Mouse (Mus musculus) stomach, embryonic 14.5 days (tissue): ENCODE results near the gene Ttll13. TPM values are rescaled to one million over a fixed set of nuclear protein-coding genes. Genes with fewer than 3 reads are reported as not detected.

Experiments used
- ATAC-seq: fragments of 200-750 bp; cut with Nextera tagmentation; 2 replicates; pipeline ENCODE4 v1.8.0; 2017; ENCODE audit warnings: low read depth, moderate TSS enrichment; ENCODE audit not compliant: insufficient number of reproducible peaks, insufficient read depth, low FRiP score
- H3K27ac ChIP-seq: fragments of 300-500 bp; sonication (generic); 2 replicates; pipeline ENCODE4 v1.5.1; 2014; ENCODE audit warnings: mild to moderate bottlenecking, low read length, moderate library complexity, mixed read lengths
- H3K27me3 ChIP-seq: fragments of 300-500 bp; sonication (generic); 2 replicates; pipeline ENCODE4 v1.6.1; 2014; ENCODE audit warnings: low read length, control low read depth, mixed read lengths; ENCODE audit not compliant: control insufficient read depth, insufficient read depth
- H3K36me3 ChIP-seq: fragments of 300-500 bp; sonication (generic); 2 replicates; pipeline ENCODE4 v1.6.1; 2014; ENCODE audit warnings: mild to moderate bottlenecking, control low read depth, low read length, moderate library complexity, mixed read lengths; ENCODE audit not compliant: control insufficient read depth, insufficient read depth
- H3K4me1 ChIP-seq: fragments of 300-500 bp; sonication (generic); 2 replicates; pipeline ENCODE4 v1.6.1; 2014; ENCODE audit warnings: low read length, control low read depth, mixed read lengths; ENCODE audit not compliant: control insufficient read depth, insufficient read depth
- H3K4me2 ChIP-seq: fragments of 300-500 bp; sonication (generic); replicated peaks from 2 replicates; pipeline ENCODE4 v1.6.1; 2014; ENCODE audit warnings: low read depth, low read length, control low read depth
- H3K4me3 ChIP-seq: fragments of 300-500 bp; sonication (generic); 2 replicates; pipeline ENCODE4 v1.5.1; 2014; ENCODE audit warnings: low read depth, low read length, control low read depth
- H3K9ac ChIP-seq: fragments of 300-500 bp; sonication (generic); replicated peaks from 2 replicates; pipeline ENCODE4 v1.6.1; 2014; ENCODE audit warnings: low read depth, mild to moderate bottlenecking, control low read depth, low read length, moderate library complexity, mixed read lengths
- H3K9me3 ChIP-seq: fragments of 300-500 bp; sonication (generic); 2 replicates; pipeline ENCODE4 v1.6.1; 2016; ENCODE audit warnings: low read depth, low read length, control low read depth; ENCODE audit not compliant: control insufficient read depth
- WGBS: fragments of 180-500 bp; shearing (Covaris S2); extraction: QIAGEN DNeasy Blood & Tissue Kit; methylation state at CpG from one replicate; pipeline ENCODE4 v1.1.7; 2014; 5-methylcytosine and 5-hydroxymethylcytosine counted together
- polyA plus RNA-seq: library from polyadenylated mRNA; unstranded; fragments of >200 nt; fragmentation: Nextera tagmentation; extraction: Ambion mirVana; gene quantifications from 2 replicates; pipeline ENCODE4 v1.2.1, GENCODE M21; 2014

The Ttll13 gene
- polyA plus RNA-seq, 1 experiment from 2014 or later, result 1.8 TPM

DNA sequence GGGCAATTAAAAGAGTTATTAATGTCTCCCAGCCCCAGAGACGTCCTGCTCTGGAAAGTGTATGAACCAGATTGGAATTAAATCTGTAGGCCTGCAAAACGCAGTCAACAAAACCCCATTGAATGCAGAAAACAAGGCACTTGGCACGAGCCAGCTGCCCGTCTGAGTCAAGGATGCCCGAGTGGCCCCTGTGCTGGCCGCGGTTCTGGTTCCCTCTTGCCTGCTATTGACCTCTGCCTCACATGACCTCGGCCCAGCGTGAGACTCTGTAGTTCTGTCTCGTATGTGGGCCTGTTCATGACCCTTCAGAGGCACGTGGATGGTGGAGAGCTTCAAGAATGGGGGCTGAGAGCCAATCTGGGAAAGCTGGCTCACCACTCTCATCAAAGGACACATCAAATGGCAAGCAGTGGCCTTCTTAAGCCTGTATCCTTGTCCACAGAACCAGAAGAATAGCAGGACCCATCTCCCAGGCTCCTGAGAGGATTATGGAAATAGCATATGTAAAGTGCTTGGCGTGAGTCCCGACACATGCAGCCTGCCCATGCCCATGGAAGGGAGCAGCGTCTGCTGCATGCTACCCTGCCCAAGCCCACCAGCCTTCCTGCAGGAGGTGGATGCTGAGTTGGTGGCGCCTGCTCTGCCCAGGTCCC is 44.2 kb upstream of the Ttll13 start:
- no peak overlapping the region; the same call in 1 of the 2 replicates for H3K27ac ChIP-seq
- no peak overlapping the region for H3K9ac ChIP-seq
- 85% methylated on average over 15 of the region's 15 CpGs for WGBS

DNA sequence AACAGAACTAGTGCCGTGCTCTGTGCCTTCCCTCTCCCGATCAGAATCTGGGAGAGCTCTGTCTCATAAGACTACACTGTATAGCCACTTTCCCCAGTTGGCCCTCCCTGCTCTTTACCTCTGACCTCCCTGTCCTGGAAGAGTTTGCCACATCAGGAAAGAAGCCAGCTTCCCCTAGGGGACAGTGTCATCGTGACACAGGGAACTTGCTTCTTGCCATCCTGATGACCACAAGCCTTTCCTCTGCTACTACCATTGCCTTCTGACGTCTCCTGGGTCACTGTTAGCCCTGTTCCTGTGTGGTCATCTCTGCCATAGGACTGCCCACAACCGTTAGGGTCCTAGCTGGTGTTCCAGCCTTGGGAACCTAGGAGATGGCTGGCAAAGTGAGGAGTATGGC is 43.2 kb upstream of the Ttll13 start:
- Histone ChIP-seq H3K9me3 (no peaks in the 10 kb centered on the region), H3K9ac (no peak overlapping the region), H3K4me3 (no peak overlapping the region), H3K36me3 (peaks cover 5% of the 10 kb centered on the region; the same call in 1 of the 2 replicates), H3K27me3 (no peaks in the 10 kb centered on the region), H3K27ac (no peak overlapping the region), H3K4me1 (peaks cover 56% of the 10 kb centered on the region), H3K4me2 (no peak overlapping the region)
- no peak for ATAC-seq
- 83% methylated on average over 5 of the region's 5 CpGs for WGBS

More for the DNA sequence above, 44.2 kb upstream of the Ttll13 start:
- Histone ChIP-seq H3K4me2 (no peak overlapping the region), H3K9me3 (no peaks in the 10 kb centered on the region), H3K27me3 (no peaks in the 10 kb centered on the region), H3K4me3 (no peak overlapping the region), H3K36me3 (peaks cover 5% of the 10 kb centered on the region; the same call in 1 of the 2 replicates), H3K4me1 (peaks cover 53% of the 10 kb centered on the region)
- no peak for ATAC-seq

DNA sequence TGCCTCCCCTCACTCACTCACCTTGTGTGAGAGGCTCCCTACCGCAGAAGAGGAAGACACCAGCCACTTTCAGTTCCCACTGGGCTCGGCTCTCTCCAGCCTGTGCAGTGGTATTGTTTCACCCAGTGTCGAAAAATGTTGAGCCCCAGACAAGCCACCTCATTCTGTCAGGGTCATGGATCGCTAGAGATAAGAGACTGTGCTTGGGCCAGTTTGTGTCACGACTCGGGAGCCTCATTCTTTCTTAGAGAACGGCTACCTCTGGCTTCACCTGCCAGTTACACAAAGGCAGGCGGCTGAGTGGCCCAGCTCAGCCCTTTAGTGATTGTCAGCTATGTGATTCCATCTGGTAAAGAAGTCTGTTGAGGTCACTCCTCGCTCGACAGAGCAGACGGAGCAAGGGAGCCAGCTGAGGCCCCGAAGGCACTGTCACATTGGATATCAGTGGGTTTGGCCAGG is 42.5 kb upstream of the Ttll13 start:
- Histone ChIP-seq H3K27ac (no peak overlapping the region), H3K4me2 (no peak overlapping the region), H3K9me3 (no peaks in the 10 kb centered on the region), H3K27me3 (no peaks in the 10 kb centered on the region), H3K4me3 (no peak overlapping the region), H3K9ac (no peak overlapping the region), H3K4me1 (peaks cover 61% of the 10 kb centered on the region), H3K36me3 (peaks cover 5% of the 10 kb centered on the region; the same call in 1 of the 2 replicates)
- no peak for ATAC-seq
- WGBS, result 57% methylated on average over 12 of the region's 12 CpGs

- H3K9ac ChIP-seq, result no peak overlapping the region
- ATAC-seq, result no peak
- WGBS, result 82% methylated on average over 4 of the region's 4 CpGs
- H3K4me2 ChIP-seq, result no peak overlapping the region
- no peaks in the 10 kb centered on the region for H3K27me3 ChIP-seq
- H3K4me1 ChIP-seq, result peaks cover 64% of the 10 kb centered on the region
- no peaks in the 10 kb centered on the region for H3K9me3 ChIP-seq
- no peak overlapping the region for H3K4me3 ChIP-seq
- no peak overlapping the region for H3K27ac ChIP-seq
- peaks cover 5% of the 10 kb centered on the region; the same call in 1 of the 2 replicates for H3K36me3 ChIP-seq
These were observed 41.8 kb upstream of the Ttll13 start for GRCm38 (mm10) chr7:80204362-80204761.

- Histone ChIP-seq H3K27ac (no peak overlapping the region), H3K27me3 (no peaks in the 10 kb centered on the region), H3K4me2 (no peak overlapping the region), H3K36me3 (peaks cover 5% of the 10 kb centered on the region; the same call in 1 of the 2 replicates), H3K9ac (no peak overlapping the region), H3K4me1 (peaks cover 63% of the 10 kb centered on the region), H3K4me3 (no peak overlapping the region), H3K9me3 (no peaks in the 10 kb centered on the region)
- ATAC-seq, result no peak
- WGBS, result 80% methylated on average over 7 of the region's 7 CpGs
These were observed 41.2 kb upstream of the Ttll13 start for GRCm38 (mm10) chr7:80204961-80205360.

DNA sequence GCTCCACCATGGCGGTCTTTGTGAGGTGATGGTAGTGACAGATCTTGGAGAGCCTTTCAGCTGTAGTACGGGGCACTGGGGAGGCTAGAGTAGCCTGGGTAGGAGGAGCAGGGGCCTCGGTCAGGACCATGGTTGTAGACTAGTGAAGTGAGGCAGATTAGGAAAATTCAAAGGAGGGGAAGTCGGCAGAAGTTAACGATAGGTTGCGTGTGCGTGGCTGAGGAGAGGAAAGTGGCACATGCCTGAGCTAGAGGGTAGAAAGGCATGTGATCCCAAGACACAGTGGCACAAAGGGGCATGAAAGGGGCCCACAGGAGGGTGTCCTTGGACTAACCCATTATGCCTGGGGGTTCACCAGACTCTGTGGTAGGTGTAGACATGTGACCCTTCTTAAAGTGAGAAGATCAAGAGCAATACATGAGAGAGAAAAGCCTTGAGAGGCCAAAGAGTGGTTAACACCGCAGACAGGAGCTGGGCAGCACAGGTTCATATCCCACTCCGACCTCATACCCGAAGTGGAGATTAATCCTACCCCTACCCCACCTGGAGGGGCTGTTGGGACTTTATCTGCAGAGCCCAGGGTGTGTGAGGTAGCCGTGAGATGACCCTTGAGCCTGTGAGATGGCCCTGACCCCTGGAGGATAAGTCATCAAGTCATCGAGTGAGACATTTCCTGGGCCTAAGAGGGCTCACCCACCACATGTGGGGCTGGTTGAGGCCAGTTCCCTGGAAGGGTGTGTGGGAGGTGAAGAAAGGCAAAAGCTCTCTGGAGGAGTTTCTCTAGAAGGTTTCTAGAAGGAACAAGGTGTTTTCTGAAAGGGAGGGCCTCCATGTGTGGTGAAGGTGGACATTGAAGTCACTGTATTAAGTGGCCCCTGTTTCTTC is 40.2 kb upstream of the Ttll13 start:
- H3K9me3 ChIP-seq, result no peaks in the 10 kb centered on the region
- H3K36me3 ChIP-seq, result peaks cover 5% of the 10 kb centered on the region; the same call in 1 of the 2 replicates
- no peak overlapping the region for H3K4me3 ChIP-seq
- peaks cover 55% of the 10 kb centered on the region for H3K4me1 ChIP-seq
- no peaks in the 10 kb centered on the region for H3K27me3 ChIP-seq
- no peak overlapping the region for H3K4me2 ChIP-seq
- no peak for ATAC-seq
- no peak overlapping the region for H3K9ac ChIP-seq
- H3K27ac ChIP-seq, result peak overlapping the region; percentile 87; the same call in 1 of the 2 replicates
- 84% methylated on average over 12 of the region's 12 CpGs for WGBS

GRCm38 (mm10) chr7:80207314-80207731 is 38.9 kb upstream of the Ttll13 start:
- Histone ChIP-seq H3K36me3 (peaks cover 2% of the 10 kb centered on the region; the same call in 1 of the 2 replicates), H3K9me3 (no peaks in the 10 kb centered on the region), H3K27me3 (no peaks in the 10 kb centered on the region), H3K4me2 (0 out of 2 replicates have a peak overlapping the region, but pooled peaks have one; percentile 2), H3K27ac (peak overlapping the region; percentile 87), H3K9ac (no peak overlapping the region), H3K4me1 (peaks cover 46% of the 10 kb centered on the region), H3K4me3 (no peak overlapping the region)
- peak; percentile 43 for ATAC-seq
- WGBS, result 53% methylated on average over 3 of the region's 3 CpGs

GRCm38 (mm10) chr7:80208026-80208642 is 38.0 kb upstream of the Ttll13 start:
- peak overlapping the region; percentile 87 for H3K27ac ChIP-seq
- no peaks in the 10 kb centered on the region for H3K9me3 ChIP-seq
- peaks cover 43% of the 10 kb centered on the region for H3K4me1 ChIP-seq
- peak; percentile 70 for ATAC-seq
- H3K4me2 ChIP-seq, result 0 out of 2 replicates have a peak overlapping the region, but pooled peaks have one; percentile 7
- no peaks in the 10 kb centered on the region for H3K27me3 ChIP-seq
- 72% methylated on average over 18 of the region's 18 CpGs for WGBS
- H3K36me3 ChIP-seq, result peaks cover 1% of the 10 kb centered on the region; the same call in 1 of the 2 replicates
- no peak overlapping the region for H3K4me3 ChIP-seq
- no peak overlapping the region for H3K9ac ChIP-seq
